Mouse (Mus musculus): ENCODE results near the gene Hnf1b. TPM values are rescaled to one million over a fixed set of nuclear protein-coding genes. Genes with fewer than 3 reads are reported as not detected.

Gene Hnf1b
- polyA plus RNA-seq, 1 experiment from 2014 or later, result 0.25 TPM

GRCm38 (mm10) chr11:83818591-83819127 is 31.2 kb upstream of the Hnf1b start:
- no peaks in the 10 kb centered on the region for H3K27me3 ChIP-seq (ENCODE audit: control insufficient read depth, insufficient read depth, low read length)
- H3K9ac ChIP-seq (ENCODE audit: low read length), result no peak overlapping the region
- no peak overlapping the region for H3K27ac ChIP-seq (replicated peaks; ENCODE audit: low read depth, low read length)
- ATAC-seq (ENCODE audit: insufficient number of reproducible peaks, low FRiP score, low TSS enrichment, low read depth) (no peak), DNase-seq (ENCODE audit: low spot score) (no peak)
- H3K4me2 ChIP-seq (ENCODE audit: low read depth, severe bottlenecking), result no peak overlapping the region
- H3K9me3 ChIP-seq (ENCODE audit: control insufficient read depth, low read length), result no peaks in the 10 kb centered on the region
- no peak overlapping the region for H3K4me3 ChIP-seq (ENCODE audit: low read depth, low read length)
- 0 out of 2 replicates have a peak, but pooled peaks cover 6% of the 10 kb centered on the region for H3K4me1 ChIP-seq (ENCODE audit: control insufficient read depth, insufficient read depth, low read length)
- WGBS, result 66% methylated on average over 9 of the region's 9 CpGs
- no peaks in the 10 kb centered on the region for H3K36me3 ChIP-seq (ENCODE audit: control insufficient read depth, insufficient read depth, low read length)

GRCm38 (mm10) chr11:83819806-83820483 is 29.9 kb upstream of the Hnf1b start:
- Histone ChIP-seq H3K36me3 (ENCODE audit: control insufficient read depth, insufficient read depth, low read length) (no peaks in the 10 kb centered on the region), H3K4me2 (ENCODE audit: low read depth, severe bottlenecking) (no peak overlapping the region), H3K27ac (replicated peaks; ENCODE audit: low read depth, low read length) (no peak overlapping the region), H3K9ac (ENCODE audit: low read length) (no peak overlapping the region), H3K27me3 (ENCODE audit: control insufficient read depth, insufficient read depth, low read length) (no peaks in the 10 kb centered on the region), H3K9me3 (ENCODE audit: control insufficient read depth, low read length) (no peaks in the 10 kb centered on the region), H3K4me1 (ENCODE audit: control insufficient read depth, insufficient read depth, low read length) (0 out of 2 replicates have a peak, but pooled peaks cover 6% of the 10 kb centered on the region), H3K4me3 (ENCODE audit: low read depth, low read length) (no peak overlapping the region)
- DNase-seq (ENCODE audit: low spot score) (no peak), ATAC-seq (ENCODE audit: insufficient number of reproducible peaks, low FRiP score, low TSS enrichment, low read depth) (no peak)
- 39% methylated on average over 10 of the region's 10 CpGs for WGBS

GRCm38 (mm10) chr11:83826142-83826541 is 23.7 kb upstream of the Hnf1b start:
- Histone ChIP-seq H3K9ac (ENCODE audit: low read length) (no peak overlapping the region), H3K4me2 (ENCODE audit: low read depth, severe bottlenecking) (no peak overlapping the region), H3K4me1 (ENCODE audit: control insufficient read depth, insufficient read depth, low read length) (no peaks in the 10 kb centered on the region), H3K36me3 (ENCODE audit: control insufficient read depth, insufficient read depth, low read length) (no peaks in the 10 kb centered on the region), H3K9me3 (ENCODE audit: control insufficient read depth, low read length) (no peaks in the 10 kb centered on the region), H3K27ac (replicated peaks; ENCODE audit: low read depth, low read length) (no peak overlapping the region), H3K4me3 (ENCODE audit: low read depth, low read length) (no peak overlapping the region), H3K27me3 (ENCODE audit: control insufficient read depth, insufficient read depth, low read length) (no peaks in the 10 kb centered on the region)
- DNase-seq (ENCODE audit: low spot score) (no peak), ATAC-seq (ENCODE audit: insufficient number of reproducible peaks, low FRiP score, low TSS enrichment, low read depth) (no peak)
- WGBS, result 88% methylated on average over 3 of the region's 3 CpGs

GRCm38 (mm10) chr11:83828553-83829142 is 21.2 kb upstream of the Hnf1b start:
- no peaks in the 10 kb centered on the region for H3K9me3 ChIP-seq (ENCODE audit: control insufficient read depth, low read length)
- no peak overlapping the region for H3K9ac ChIP-seq (ENCODE audit: low read length)
- no peak for ATAC-seq (ENCODE audit: insufficient number of reproducible peaks, low FRiP score, low TSS enrichment, low read depth)
- no peaks in the 10 kb centered on the region for H3K27me3 ChIP-seq (ENCODE audit: control insufficient read depth, insufficient read depth, low read length)
- no peaks in the 10 kb centered on the region for H3K4me1 ChIP-seq (ENCODE audit: control insufficient read depth, insufficient read depth, low read length)
- no peak overlapping the region for H3K4me2 ChIP-seq (ENCODE audit: low read depth, severe bottlenecking)
- H3K27ac ChIP-seq (replicated peaks; ENCODE audit: low read depth, low read length), result no peak overlapping the region
- H3K4me3 ChIP-seq (ENCODE audit: low read depth, low read length), result no peak overlapping the region
- no peak for DNase-seq (ENCODE audit: low spot score)
- 84% methylated on average over 8 of the region's 8 CpGs for WGBS
- H3K36me3 ChIP-seq (ENCODE audit: control insufficient read depth, insufficient read depth, low read length), result no peaks in the 10 kb centered on the region

GRCm38 (mm10) chr11:83832389-83832788 is 17.5 kb upstream of the Hnf1b start:
- 43% methylated on average over 8 of the region's 8 CpGs for WGBS
- Histone ChIP-seq H3K9ac (ENCODE audit: low read length) (no peak overlapping the region), H3K4me3 (ENCODE audit: low read depth, low read length) (no peak overlapping the region), H3K4me2 (ENCODE audit: low read depth, severe bottlenecking) (no peak overlapping the region), H3K27ac (replicated peaks; ENCODE audit: low read depth, low read length) (no peak overlapping the region), H3K27me3 (ENCODE audit: control insufficient read depth, insufficient read depth, low read length) (no peaks in the 10 kb centered on the region), H3K4me1 (ENCODE audit: control insufficient read depth, insufficient read depth, low read length) (no peaks in the 10 kb centered on the region), H3K36me3 (ENCODE audit: control insufficient read depth, insufficient read depth, low read length) (no peaks in the 10 kb centered on the region), H3K9me3 (ENCODE audit: control insufficient read depth, low read length) (no peaks in the 10 kb centered on the region)
- no peak for ATAC-seq (ENCODE audit: insufficient number of reproducible peaks, low FRiP score, low TSS enrichment, low read depth)
- DNase-seq (ENCODE audit: low spot score), result peak; percentile 71

- no peaks in the 10 kb centered on the region for H3K4me1 ChIP-seq (ENCODE audit: control insufficient read depth, insufficient read depth, low read length)
- no peak overlapping the region for H3K9ac ChIP-seq (ENCODE audit: low read length)
- no peak overlapping the region for H3K4me3 ChIP-seq (ENCODE audit: low read depth, low read length)
- H3K36me3 ChIP-seq (ENCODE audit: control insufficient read depth, insufficient read depth, low read length), result no peaks in the 10 kb centered on the region
- no peak for ATAC-seq (ENCODE audit: insufficient number of reproducible peaks, low FRiP score, low TSS enrichment, low read depth)
- H3K27me3 ChIP-seq (ENCODE audit: control insufficient read depth, insufficient read depth, low read length), result no peaks in the 10 kb centered on the region
- H3K9me3 ChIP-seq (ENCODE audit: control insufficient read depth, low read length), result no peaks in the 10 kb centered on the region
- WGBS, result 89% methylated on average over 5 of the region's 6 CpGs
- no peak overlapping the region for H3K4me2 ChIP-seq (ENCODE audit: low read depth, severe bottlenecking)
- H3K27ac ChIP-seq (replicated peaks; ENCODE audit: low read depth, low read length), result no peak overlapping the region
- DNase-seq (ENCODE audit: low spot score), result no peak
Observed at GRCm38 (mm10) chr11:83833517-83833916, 16.3 kb upstream of the Hnf1b start.

GRCm38 (mm10) chr11:83833959-83834496 is 15.8 kb upstream of the Hnf1b start:
- H3K9me3 ChIP-seq (ENCODE audit: control insufficient read depth, low read length), result no peaks in the 10 kb centered on the region
- H3K4me1 ChIP-seq (ENCODE audit: control insufficient read depth, insufficient read depth, low read length), result no peaks in the 10 kb centered on the region
- WGBS, result 71% methylated on average over 14 of the region's 14 CpGs
- DNase-seq (ENCODE audit: low spot score) (no peak), ATAC-seq (ENCODE audit: insufficient number of reproducible peaks, low FRiP score, low TSS enrichment, low read depth) (no peak)
- H3K27ac ChIP-seq (replicated peaks; ENCODE audit: low read depth, low read length), result no peak overlapping the region
- H3K9ac ChIP-seq (ENCODE audit: low read length), result no peak overlapping the region
- no peak overlapping the region for H3K4me2 ChIP-seq (ENCODE audit: low read depth, severe bottlenecking)
- H3K4me3 ChIP-seq (ENCODE audit: low read depth, low read length), result no peak overlapping the region
- H3K36me3 ChIP-seq (ENCODE audit: control insufficient read depth, insufficient read depth, low read length), result no peaks in the 10 kb centered on the region
- no peaks in the 10 kb centered on the region for H3K27me3 ChIP-seq (ENCODE audit: control insufficient read depth, insufficient read depth, low read length)

- no peak for ATAC-seq (ENCODE audit: insufficient number of reproducible peaks, low FRiP score, low TSS enrichment, low read depth)
- 74% methylated on average over 6 of the region's 6 CpGs for WGBS
- Histone ChIP-seq H3K27ac (replicated peaks; ENCODE audit: low read depth, low read length) (no peak overlapping the region), H3K36me3 (ENCODE audit: control insufficient read depth, insufficient read depth, low read length) (no peaks in the 10 kb centered on the region), H3K27me3 (ENCODE audit: control insufficient read depth, insufficient read depth, low read length) (no peaks in the 10 kb centered on the region), H3K4me1 (ENCODE audit: control insufficient read depth, insufficient read depth, low read length) (no peaks in the 10 kb centered on the region), H3K9me3 (ENCODE audit: control insufficient read depth, low read length) (no peaks in the 10 kb centered on the region), H3K9ac (ENCODE audit: low read length) (no peak overlapping the region), H3K4me3 (ENCODE audit: low read depth, low read length) (no peak overlapping the region), H3K4me2 (ENCODE audit: low read depth, severe bottlenecking) (no peak overlapping the region)
- DNase-seq (ENCODE audit: low spot score), result no peak
Observed at GRCm38 (mm10) chr11:83839451-83839850, 10.4 kb upstream of the Hnf1b start.
